Comparison of ENCODE assay signal across 8 mouse cellular contexts in the genomic region with DNA sequence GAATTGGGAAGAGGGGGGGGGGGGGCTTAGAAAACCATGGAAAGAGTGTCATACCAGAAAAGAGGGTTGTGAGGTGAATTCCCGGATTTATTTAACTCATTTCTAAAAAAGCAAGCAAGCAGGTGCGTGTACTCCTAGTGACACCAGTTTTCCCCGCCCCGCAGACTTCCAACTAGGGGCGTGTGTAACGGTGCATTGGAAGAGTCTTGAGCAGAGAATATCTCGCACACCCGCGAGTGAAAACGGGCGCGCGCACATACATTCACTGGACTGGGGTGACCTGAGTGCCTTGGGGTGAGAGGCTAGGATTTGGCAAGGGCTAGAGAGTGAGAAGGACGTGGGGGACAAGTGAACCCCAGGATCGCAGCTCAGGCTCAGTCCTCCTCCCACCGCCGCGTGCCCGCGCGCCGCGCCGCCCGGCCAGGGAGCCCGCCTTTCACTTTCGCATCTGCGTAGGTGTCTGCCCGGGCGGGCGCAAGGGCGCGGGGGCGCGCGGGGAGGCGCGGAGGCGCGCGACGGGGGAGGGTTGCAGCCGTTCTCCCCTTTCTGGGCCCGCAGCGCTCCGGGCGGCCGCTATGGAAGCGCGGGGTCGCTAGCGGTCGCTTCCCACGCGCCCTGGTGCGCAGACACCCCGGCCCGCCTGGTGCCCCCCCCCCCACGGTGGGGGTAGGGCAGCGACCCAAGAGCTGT. TPM values are rescaled to one million over a fixed set of nuclear protein-coding genes. Genes with fewer than 3 reads are reported as not detected.
DNase-seq lines count a peak whose midpoint lies in the region; ATAC-seq and TF ChIP-seq lines count a peak whose summit lies in the region.

No protein-coding gene starts in this region.

- no peaks in the 10 kb centered on the region for H3K36me3 ChIP-seq in forebrain, embryonic 14.5 days (ENCODE audit: control insufficient read depth, insufficient read depth, low read length)
- no peaks in the 10 kb centered on the region for H3K36me3 ChIP-seq in neural tube, embryonic 15.5 days

- peak overlapping the region; percentile 100 for H3K4me2 ChIP-seq in forebrain, embryonic 14.5 days (ENCODE audit: low read length)
- H3K4me2 ChIP-seq in neural tube, embryonic 15.5 days, result peak overlapping the region; percentile 100

- intact Hi-C loops in heart, postnatal 10 days (cut with DNase I), result loop anchor here (5.0 kb wide), 1 partner anchor 832 kb away; no protein-coding TSS in a partner anchor

- no peaks in the 10 kb centered on the region for H3K9me3 ChIP-seq in forebrain, embryonic 14.5 days (replicated peaks; ENCODE audit: control insufficient read depth, low read length)
- no peaks in the 10 kb centered on the region for H3K9me3 ChIP-seq in neural tube, embryonic 15.5 days (replicated peaks)

- no peak overlapping the region for H3K27ac ChIP-seq in forebrain, embryonic 14.5 days (ENCODE audit: low read depth, low read length)
- peak overlapping the region; percentile 51 for H3K27ac ChIP-seq in neural tube, embryonic 15.5 days (replicated peaks)

- H3K9ac ChIP-seq in forebrain, embryonic 14.5 days (ENCODE audit: low read length), result peak overlapping the region; percentile 55
- peak overlapping the region; percentile 62 for H3K9ac ChIP-seq in neural tube, embryonic 15.5 days (replicated peaks)

- WGBS in forebrain, embryonic 14.5 days, result under 1% methylated on average over 55 of the region's 60 CpGs
- under 1% methylated on average over 56 of the region's 60 CpGs for WGBS in lung, adult 2 months
- WGBS in neural tube, embryonic 15.5 days, result under 1% methylated on average over 58 of the region's 60 CpGs

- peak; percentile 45 for ATAC-seq in CD4-positive, CD25-positive, alpha-beta regulatory T cell, adult 4 months
- ATAC-seq in forebrain, embryonic 14.5 days, result peak; percentile 22
- peak; percentile 68 for ATAC-seq in neural tube, embryonic 15.5 days (ENCODE audit: low FRiP score)

- no peak for TF ChIP-seq CTCF in brain, embryonic 14.5 days (IDR thresholded peaks at IDR 0.05; ENCODE audit: borderline replicate concordance, extremely low read depth, insufficient read depth, insufficient read length)
- TF ChIP-seq CTCF in lung, adult 2 months (IDR thresholded peaks at IDR 0.05; ENCODE audit: insufficient read depth, low read length), result no peak

- peaks cover 2% of the 10 kb centered on the region; the same call in 1 of the 2 replicates for H3K4me1 ChIP-seq in forebrain, embryonic 14.5 days (ENCODE audit: control insufficient read depth, insufficient read depth, low read length)
- 0 out of 2 replicates have a peak, but pooled peaks cover 2% of the 10 kb centered on the region for H3K4me1 ChIP-seq in lung, adult 2 months (ENCODE audit: control insufficient read depth, insufficient read depth, low read length)
- H3K4me1 ChIP-seq in neural tube, embryonic 15.5 days, result peaks cover 35% of the 10 kb centered on the region

- H3K4me3 ChIP-seq in forebrain, embryonic 14.5 days (ENCODE audit: low read depth, low read length), result peak overlapping the region; percentile 67
- H3K4me3 ChIP-seq in lung, adult 2 months (replicated peaks; ENCODE audit: extremely low read depth, low read depth, low read length), result peak overlapping the region; percentile 93
- peak overlapping the region; percentile 69 for H3K4me3 ChIP-seq in neural tube, embryonic 15.5 days (replicated peaks)

- DNase-seq in brain, embryonic 14.5 days (ENCODE audit: low read depth), result peak; percentile 74
- peak; percentile 56 for DNase-seq in forebrain, embryonic 14.5 days (ENCODE audit: low spot score)
- DNase-seq in heart, postnatal 10 days, result peak; percentile 84 to 86
- peak; percentile 72 to 86 for DNase-seq in kidney, postnatal 36 days
- DNase-seq in lung, adult 2 months, result peak; percentile 78
- DNase-seq in thymus, postnatal 25 days, result peak; percentile 22

- H3K27me3 ChIP-seq in forebrain, embryonic 14.5 days (replicated peaks; ENCODE audit: control insufficient read depth, insufficient read depth, low read length), result peaks cover 25% of the 10 kb centered on the region
- peaks cover 18% of the 10 kb centered on the region for H3K27me3 ChIP-seq in neural tube, embryonic 15.5 days (replicated peaks)

- no peak for TF ChIP-seq POLR2A in brain, embryonic 14.5 days (IDR thresholded peaks at IDR 0.05; ENCODE audit: borderline replicate concordance, extremely low read depth, insufficient read depth, insufficient read length, poor library complexity, severe bottlenecking)
- peak; percentile 34; the same call in 1 of the 2 replicates for TF ChIP-seq POLR2A in lung, adult 2 months (IDR thresholded peaks at IDR 0.05; ENCODE audit: borderline replicate concordance, extremely low read depth, low read depth, low read length)

RNA-seq across cellular contexts. Expression of gene Nr3c2, which starts 0.4 kb away (rescaled TPM):
- polyA plus RNA-seq in CD4-positive, CD25-positive, alpha-beta regulatory T cell, adult 4 months (2017; shearing (Covaris generic)), result 1 to 10 TPM; 6.6 to 9.7 TPM
- 0.87 and 1.5 TPM in 2 replicates for polyA plus RNA-seq in brain, embryonic 14.5 days (2012; rRNA removed)
- polyA plus RNA-seq in forebrain, embryonic 14.5 days (2014; fragmentation: Nextera tagmentation; extraction: Ambion mirVana), result 1.4 and 1.8 TPM in 2 replicates
- 10 to 100 TPM in 1 of 2 experiments, 1 to 10 TPM in 1; 8.6 to 12.7 TPM for total RNA-seq in heart, postnatal 10 days (2021)
- polyA plus RNA-seq in lung, adult 2 months (2012; rRNA removed), result 5.8 and 6.3 TPM in 2 replicates
- 5.5 and 8.5 TPM in 2 replicates for polyA plus RNA-seq in neural tube, embryonic 15.5 days (2015; fragmentation: Nextera tagmentation; extraction: Ambion mirVana)

Comparison
In these comparisons a context has a peak if more than half of its experiments do, and no peak if none do; other contexts are left out.
1. DNase-seq: peak in every context shown above with its lines; median percentile 85 in heart, postnatal 10 days; 79 in kidney, postnatal 36 days; 78 in lung, adult 2 months; 74 in brain, embryonic 14.5 days; 56 in forebrain, embryonic 14.5 days; 22 in thymus, postnatal 25 days.